Mouse (Mus musculus): ENCODE results near the gene Fli1. TPM values are rescaled to one million over a fixed set of nuclear protein-coding genes. Genes with fewer than 3 reads are reported as not detected.
A peak's percentile ranks its signal among the peaks of the same experiment; 100 is the strongest.

The Fli1 gene
- polyA plus RNA-seq, 1 experiment from 2014 or later, result 68.3 TPM

- DNase-seq (ENCODE audit: low spot score) (no peak), ATAC-seq (ENCODE audit: insufficient number of reproducible peaks, low FRiP score, low TSS enrichment, low read depth) (no peak)
- Histone ChIP-seq H3K27ac (replicated peaks; ENCODE audit: low read depth, low read length) (no peak overlapping the region), H3K4me2 (ENCODE audit: low read depth, severe bottlenecking) (no peak overlapping the region), H3K9me3 (ENCODE audit: control insufficient read depth, low read length) (no peaks in the 10 kb centered on the region), H3K9ac (ENCODE audit: low read length) (no peak overlapping the region), H3K4me3 (ENCODE audit: low read depth, low read length) (no peak overlapping the region), H3K4me1 (ENCODE audit: control insufficient read depth, insufficient read depth, low read length) (peaks cover 20% of the 10 kb centered on the region), H3K36me3 (ENCODE audit: control insufficient read depth, insufficient read depth, low read length) (no peaks in the 10 kb centered on the region), H3K27me3 (ENCODE audit: control insufficient read depth, insufficient read depth, low read length) (no peaks in the 10 kb centered on the region)
- 67% methylated on average over 8 of the region's 8 CpGs for WGBS
Measured at GRCm38 (mm10) chr9:32559859-32560258, 17.2 kb upstream of the Fli1 start.

DNA sequence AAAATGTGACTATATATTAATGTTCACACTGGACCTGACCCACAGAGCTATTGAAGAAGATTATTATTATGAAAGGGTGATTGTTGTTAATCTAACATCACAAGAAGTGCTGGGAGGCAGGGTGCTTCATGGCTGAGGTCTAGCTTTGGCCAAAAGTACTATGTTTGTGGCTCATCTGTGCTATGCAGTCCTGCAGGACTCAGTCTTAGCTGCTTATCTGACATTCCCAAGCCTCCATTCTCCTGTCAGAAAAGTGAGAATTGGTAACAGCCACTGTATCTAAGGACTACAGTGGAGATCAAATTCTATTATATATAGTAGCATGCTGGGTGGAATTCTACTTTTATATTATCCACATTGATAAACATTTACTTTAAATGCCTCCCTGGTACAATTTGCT lies 16.8 kb upstream of the Fli1 start:
- H3K27ac ChIP-seq (replicated peaks; ENCODE audit: low read depth, low read length), result no peak overlapping the region
- H3K4me3 ChIP-seq (ENCODE audit: low read depth, low read length), result no peak overlapping the region
- H3K9ac ChIP-seq (ENCODE audit: low read length), result no peak overlapping the region
- no peaks in the 10 kb centered on the region for H3K27me3 ChIP-seq (ENCODE audit: control insufficient read depth, insufficient read depth, low read length)
- peaks cover 16% of the 10 kb centered on the region for H3K4me1 ChIP-seq (ENCODE audit: control insufficient read depth, insufficient read depth, low read length)
- DNase-seq (ENCODE audit: low spot score), result no peak
- no peaks in the 10 kb centered on the region for H3K36me3 ChIP-seq (ENCODE audit: control insufficient read depth, insufficient read depth, low read length)
- ATAC-seq (ENCODE audit: insufficient number of reproducible peaks, low FRiP score, low TSS enrichment, low read depth), result no peak
- no peaks in the 10 kb centered on the region for H3K9me3 ChIP-seq (ENCODE audit: control insufficient read depth, low read length)
- H3K4me2 ChIP-seq (ENCODE audit: low read depth, severe bottlenecking), result no peak overlapping the region

- WGBS, result 78% methylated on average over 7 of the region's 7 CpGs
- DNase-seq (ENCODE audit: low spot score) (no peak), ATAC-seq (ENCODE audit: insufficient number of reproducible peaks, low FRiP score, low TSS enrichment, low read depth) (no peak)
- Histone ChIP-seq H3K9me3 (ENCODE audit: control insufficient read depth, low read length) (no peaks in the 10 kb centered on the region), H3K36me3 (ENCODE audit: control insufficient read depth, insufficient read depth, low read length) (no peaks in the 10 kb centered on the region), H3K9ac (ENCODE audit: low read length) (no peak overlapping the region), H3K4me3 (ENCODE audit: low read depth, low read length) (no peak overlapping the region), H3K27ac (replicated peaks; ENCODE audit: low read depth, low read length) (no peak overlapping the region), H3K4me1 (ENCODE audit: control insufficient read depth, insufficient read depth, low read length) (peaks cover 8% of the 10 kb centered on the region; the same call in 1 of the 2 replicates), H3K27me3 (ENCODE audit: control insufficient read depth, insufficient read depth, low read length) (no peaks in the 10 kb centered on the region), H3K4me2 (ENCODE audit: low read depth, severe bottlenecking) (no peak overlapping the region)
Measured at GRCm38 (mm10) chr9:32556313-32556712, 13.7 kb upstream of the Fli1 start.

- Histone ChIP-seq H3K9me3 (ENCODE audit: control insufficient read depth, low read length) (no peaks in the 10 kb centered on the region), H3K36me3 (ENCODE audit: control insufficient read depth, insufficient read depth, low read length) (no peaks in the 10 kb centered on the region), H3K4me3 (ENCODE audit: low read depth, low read length) (no peak overlapping the region), H3K4me1 (ENCODE audit: control insufficient read depth, insufficient read depth, low read length) (peaks cover 14% of the 10 kb centered on the region; the same call in 1 of the 2 replicates), H3K27ac (replicated peaks; ENCODE audit: low read depth, low read length) (no peak overlapping the region), H3K4me2 (ENCODE audit: low read depth, severe bottlenecking) (no peak overlapping the region), H3K9ac (ENCODE audit: low read length) (no peak overlapping the region), H3K27me3 (ENCODE audit: control insufficient read depth, insufficient read depth, low read length) (no peaks in the 10 kb centered on the region)
- ATAC-seq (ENCODE audit: insufficient number of reproducible peaks, low FRiP score, low TSS enrichment, low read depth) (no peak), DNase-seq (ENCODE audit: low spot score) (no peak)
- WGBS, result 92% methylated on average over 3 of the region's 3 CpGs
Measured at GRCm38 (mm10) chr9:32555279-32555678, 12.6 kb upstream of the Fli1 start.

- H3K27me3 ChIP-seq (ENCODE audit: control insufficient read depth, insufficient read depth, low read length), result no peaks in the 10 kb centered on the region
- H3K36me3 ChIP-seq (ENCODE audit: control insufficient read depth, insufficient read depth, low read length), result no peaks in the 10 kb centered on the region
- peak overlapping the region; percentile 78 for H3K27ac ChIP-seq (replicated peaks; ENCODE audit: low read depth, low read length)
- H3K4me3 ChIP-seq (ENCODE audit: low read depth, low read length), result no peak overlapping the region
- H3K4me2 ChIP-seq (ENCODE audit: low read depth, severe bottlenecking), result peak overlapping the region; percentile 5; the same call in 1 of the 2 replicates
- no peak overlapping the region for H3K9ac ChIP-seq (ENCODE audit: low read length)
- peaks cover 55% of the 10 kb centered on the region for H3K4me1 ChIP-seq (ENCODE audit: control insufficient read depth, insufficient read depth, low read length)
- H3K9me3 ChIP-seq (ENCODE audit: control insufficient read depth, low read length), result no peaks in the 10 kb centered on the region
- ATAC-seq (ENCODE audit: insufficient number of reproducible peaks, low FRiP score, low TSS enrichment, low read depth), result peak; percentile 75
- peak; percentile 80 for DNase-seq (ENCODE audit: low spot score)
- WGBS, result under 1% methylated on average over 10 of the region's 10 CpGs
Measured at GRCm38 (mm10) chr9:32550541-32550940, 7.9 kb upstream of the Fli1 start.

GRCm38 (mm10) chr9:32549462-32550384 lies 7.1 kb upstream of the Fli1 start:
- H3K27ac ChIP-seq (replicated peaks; ENCODE audit: low read depth, low read length), result peak overlapping the region; percentile 78
- H3K27me3 ChIP-seq (ENCODE audit: control insufficient read depth, insufficient read depth, low read length), result no peaks in the 10 kb centered on the region
- H3K4me1 ChIP-seq (ENCODE audit: control insufficient read depth, insufficient read depth, low read length), result peaks cover 63% of the 10 kb centered on the region
- WGBS, result 9% methylated on average over 6 of the region's 6 CpGs
- DNase-seq (ENCODE audit: low spot score) (peak; percentile 61), ATAC-seq (ENCODE audit: insufficient number of reproducible peaks, low FRiP score, low TSS enrichment, low read depth) (no peak)
- peak overlapping the region; percentile 10; the same call in 1 of the 2 replicates for H3K4me2 ChIP-seq (ENCODE audit: low read depth, severe bottlenecking)
- H3K9me3 ChIP-seq (ENCODE audit: control insufficient read depth, low read length), result no peaks in the 10 kb centered on the region
- H3K9ac ChIP-seq (ENCODE audit: low read length), result peak overlapping the region; percentile 35
- H3K36me3 ChIP-seq (ENCODE audit: control insufficient read depth, insufficient read depth, low read length), result no peaks in the 10 kb centered on the region
- H3K4me3 ChIP-seq (ENCODE audit: low read depth, low read length), result no peak overlapping the region

DNA sequence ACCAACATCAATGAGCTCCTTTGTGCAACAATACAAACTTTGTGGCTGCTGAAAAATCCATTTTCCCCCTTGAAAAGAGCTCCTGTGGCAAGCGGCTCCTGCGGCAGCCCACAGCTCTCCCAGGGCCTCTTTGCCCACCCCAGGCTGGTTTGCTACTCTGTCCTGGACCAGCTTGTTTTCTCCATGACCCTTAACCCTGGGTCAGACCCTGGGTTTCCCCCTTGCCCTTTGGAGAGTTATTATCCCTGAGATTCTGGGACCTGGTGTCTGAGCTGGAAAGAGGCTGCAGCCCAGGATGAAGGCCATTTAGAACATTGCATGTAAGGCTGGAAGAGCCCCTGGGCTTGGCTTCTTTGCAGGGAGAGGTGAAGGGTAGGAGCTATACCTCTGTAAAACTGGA lies 4.1 kb upstream of the Fli1 start:
- ATAC-seq (ENCODE audit: insufficient number of reproducible peaks, low FRiP score, low TSS enrichment, low read depth) (no peak), DNase-seq (ENCODE audit: low spot score) (no peak)
- Histone ChIP-seq H3K9ac (ENCODE audit: low read length) (peak overlapping the region; percentile 37; the same call in 1 of the 2 replicates), H3K36me3 (ENCODE audit: control insufficient read depth, insufficient read depth, low read length) (no peaks in the 10 kb centered on the region), H3K9me3 (ENCODE audit: control insufficient read depth, low read length) (no peaks in the 10 kb centered on the region), H3K4me1 (ENCODE audit: control insufficient read depth, insufficient read depth, low read length) (peaks cover 78% of the 10 kb centered on the region), H3K27ac (replicated peaks; ENCODE audit: low read depth, low read length) (peak overlapping the region; percentile 48; the same call in 1 of the 2 replicates), H3K4me3 (ENCODE audit: low read depth, low read length) (no peak overlapping the region), H3K4me2 (ENCODE audit: low read depth, severe bottlenecking) (peak overlapping the region; percentile 20; the same call in 1 of the 2 replicates), H3K27me3 (ENCODE audit: control insufficient read depth, insufficient read depth, low read length) (no peaks in the 10 kb centered on the region)
- 17% methylated on average over 2 of the region's 2 CpGs for WGBS

DNA sequence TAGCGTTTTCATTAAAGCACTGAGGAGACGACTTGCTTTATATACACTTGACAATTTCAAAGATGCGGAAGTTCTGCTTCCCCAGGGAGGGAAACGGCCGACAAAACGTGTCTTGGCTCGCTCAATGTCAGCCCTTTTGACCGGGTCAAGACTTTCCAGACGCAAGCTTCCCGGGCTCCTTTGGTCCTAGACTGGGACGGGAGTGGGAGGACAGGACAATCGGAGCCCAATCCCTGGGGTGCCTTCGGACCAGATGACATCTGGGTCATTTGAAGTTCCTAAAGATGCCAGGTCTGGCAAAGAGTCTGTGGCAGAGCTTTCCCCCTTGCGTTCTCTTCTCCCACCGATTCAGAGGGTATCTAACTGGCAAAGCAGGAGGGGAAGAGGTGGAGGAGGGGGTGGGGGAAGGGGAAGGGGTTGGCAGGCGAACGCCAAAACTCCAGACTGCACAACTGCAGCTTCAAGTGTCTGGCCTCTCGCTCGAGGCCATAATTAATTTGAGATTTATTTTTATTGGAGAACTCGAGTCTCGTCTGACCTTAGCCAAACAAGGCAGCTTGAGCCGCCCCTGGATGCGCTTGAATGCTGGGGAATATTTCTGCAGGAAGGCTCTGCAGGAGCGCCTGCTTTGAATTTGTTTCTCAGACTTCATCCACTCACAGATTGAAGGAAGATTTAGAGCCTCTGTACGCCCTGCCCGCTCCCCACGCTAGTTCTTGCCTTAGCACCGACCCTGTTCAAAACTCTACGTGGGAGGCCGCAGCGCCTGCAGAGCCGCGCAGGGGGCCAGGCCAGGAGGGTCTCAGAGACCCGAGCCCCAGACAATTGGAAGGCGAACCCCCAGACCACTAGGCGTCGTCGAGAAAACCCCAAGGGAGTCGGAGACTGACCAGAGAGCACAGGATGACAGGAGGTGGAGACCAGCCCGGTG lies 2.3 kb upstream of the Fli1 start:
- H3K27me3 ChIP-seq (ENCODE audit: control insufficient read depth, insufficient read depth, low read length), result no peaks in the 10 kb centered on the region
- H3K9me3 ChIP-seq (ENCODE audit: control insufficient read depth, low read length), result no peaks in the 10 kb centered on the region
- under 1% methylated on average over 40 of the region's 40 CpGs for WGBS
- peak overlapping the region; percentile 96 for H3K27ac ChIP-seq (replicated peaks; ENCODE audit: low read depth, low read length)
- H3K36me3 ChIP-seq (ENCODE audit: control insufficient read depth, insufficient read depth, low read length), result no peaks in the 10 kb centered on the region
- H3K4me2 ChIP-seq (ENCODE audit: low read depth, severe bottlenecking), result peak overlapping the region; percentile 80
- H3K4me1 ChIP-seq (ENCODE audit: control insufficient read depth, insufficient read depth, low read length), result peaks cover 66% of the 10 kb centered on the region
- peak overlapping the region; percentile 32; the same call in 1 of the 2 replicates for H3K9ac ChIP-seq (ENCODE audit: low read length)
- DNase-seq (ENCODE audit: low spot score) (peak; percentile 76), ATAC-seq (ENCODE audit: insufficient number of reproducible peaks, low FRiP score, low TSS enrichment, low read depth) (peak; percentile 21)
- H3K4me3 ChIP-seq (ENCODE audit: low read depth, low read length), result peak overlapping the region; percentile 17; the same call in 1 of the 2 replicates

All from limb, embryonic 11.5 days (tissue).